27 mouse cellular contexts compared by ENCODE assay signal in the genomic region with DNA sequence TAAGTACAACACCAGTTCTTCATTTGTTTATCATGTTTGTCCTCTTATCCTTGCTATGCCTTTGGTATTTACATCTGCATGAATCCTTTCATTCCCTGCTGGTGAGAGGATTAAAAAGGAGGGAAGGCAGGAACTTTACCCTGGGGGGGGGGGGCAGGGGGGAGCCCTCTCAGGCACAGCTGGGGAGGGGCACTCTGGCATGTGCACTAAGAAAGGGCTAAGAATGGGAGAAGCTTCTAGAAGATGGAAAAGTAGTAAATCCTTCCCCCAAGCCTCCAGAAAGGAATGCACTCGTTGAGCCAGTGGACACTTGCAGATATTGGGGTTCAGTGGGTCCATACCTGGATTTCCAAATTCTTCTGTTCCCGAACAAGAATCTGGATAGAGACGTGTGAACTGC.
DNase-seq lines count a peak whose midpoint lies in the region; ATAC-seq and TF ChIP-seq lines count a peak whose summit lies in the region.
"Had no signal": no experiment of that assay in that cellular context is flagged by ENCODE, and none has a peak within 500 bp of the region (broad histone marks: within the 10 kb centered on the region; RNA-seq: fewer than 3 reads in every experiment).

No protein-coding gene starts in this region.

- peak; percentile 63 for DNase-seq in forebrain, embryonic 11.5 days (ENCODE audit: low spot score)
- no peak for DNase-seq in forebrain, postnatal 0 days
- DNase-seq in midbrain, postnatal 0 days (ENCODE audit: low spot score) = no peak
- DNase-seq in ZHBTc4 (ENCODE audit: low read depth, low spot score) = peak; percentile 17
- DNase-seq: adrenal gland, adult 2 months; adrenal gland, postnatal 36 days; cerebellum, adult 2 months; cerebellum, postnatal 14 days; gastrocnemius, postnatal 25 days; heart, adult 18-20 months; heart, postnatal 36 days; kidney, adult 18-20 months; kidney, postnatal 36 days; retina, postnatal 1 day; right cerebral cortex, postnatal 14 days; thymus, postnatal 4 days had no signal

- peaks cover 5% of the 10 kb centered on the region; the same call in 1 of the 2 replicates for H3K27me3 ChIP-seq in forebrain, embryonic 11.5 days (ENCODE audit: control insufficient read depth, insufficient read depth, low read length)
- no peaks in the 10 kb centered on the region for H3K27me3 ChIP-seq in forebrain, postnatal 0 days (ENCODE audit: insufficient read depth, low read length)
- H3K27me3 ChIP-seq in midbrain, embryonic 12.5 days = no peaks in the 10 kb centered on the region
- no peaks in the 10 kb centered on the region for H3K27me3 ChIP-seq in midbrain, postnatal 0 days (ENCODE audit: insufficient read depth, low read length)
- peaks cover 5% of the 10 kb centered on the region; the same call in 1 of the 2 replicates for H3K27me3 ChIP-seq in neural tube, embryonic 13.5 days
- H3K27me3 ChIP-seq: limb, embryonic 13.5 days; lung, embryonic 15.5 days had no signal

- WGBS in forebrain, embryonic 11.5 days = 20% methylated on average over 3 of the region's 3 CpGs
- WGBS in forebrain, postnatal 0 days = 7% methylated on average over 3 of the region's 3 CpGs
- 43% methylated on average over 3 of the region's 3 CpGs for WGBS in midbrain, embryonic 12.5 days
- WGBS in midbrain, postnatal 0 days = 50% methylated on average over 3 of the region's 3 CpGs
- 15% methylated on average over 3 of the region's 3 CpGs for WGBS in neural tube, embryonic 13.5 days

- H3K9me3 ChIP-seq in forebrain, embryonic 11.5 days (ENCODE audit: control insufficient read depth, low read length) = no peaks in the 10 kb centered on the region; the same call in 1 of the 2 replicates
- H3K9me3 ChIP-seq in forebrain, postnatal 0 days (ENCODE audit: low read length) = no peaks in the 10 kb centered on the region
- H3K9me3 ChIP-seq in midbrain, embryonic 12.5 days = no peaks in the 10 kb centered on the region
- no peaks in the 10 kb centered on the region for H3K9me3 ChIP-seq in midbrain, postnatal 0 days (ENCODE audit: low read length)
- 0 out of 2 replicates have a peak, but pooled peaks cover 8% of the 10 kb centered on the region for H3K9me3 ChIP-seq in neural tube, embryonic 13.5 days
- H3K9me3 ChIP-seq: G1E; lung, embryonic 15.5 days had no signal

- TF ChIP-seq CTCF in forebrain, postnatal 0 days (IDR thresholded peaks at IDR 0.05; ENCODE audit: low read depth) = no peak
- no peak for TF ChIP-seq CTCF in midbrain, postnatal 0 days (IDR thresholded peaks at IDR 0.05)

- H3K4me2 ChIP-seq in forebrain, embryonic 11.5 days (ENCODE audit: low read depth, low read length, severe bottlenecking) = no peak overlapping the region
- H3K4me2 ChIP-seq in forebrain, postnatal 0 days (ENCODE audit: low read depth) = no peak overlapping the region
- H3K4me2 ChIP-seq in midbrain, embryonic 12.5 days (replicated peaks) = no peak overlapping the region
- H3K4me2 ChIP-seq in midbrain, postnatal 0 days (ENCODE audit: low read depth, low read length, poor library complexity, severe bottlenecking) = no peak overlapping the region
- H3K4me2 ChIP-seq in neural tube, embryonic 13.5 days = no peak overlapping the region
- H3K4me2 ChIP-seq: heart, embryonic 11.5 days; hindbrain, embryonic 14.5 days; limb, embryonic 13.5 days; liver, embryonic 11.5 days; lung, embryonic 15.5 days had no signal

- H3K36me3 ChIP-seq in forebrain, embryonic 11.5 days (ENCODE audit: control insufficient read depth, insufficient read depth, low read length) = no peaks in the 10 kb centered on the region
- no peaks in the 10 kb centered on the region for H3K36me3 ChIP-seq in forebrain, postnatal 0 days (ENCODE audit: insufficient read depth)
- H3K36me3 ChIP-seq in midbrain, embryonic 12.5 days = no peaks in the 10 kb centered on the region
- H3K36me3 ChIP-seq in midbrain, postnatal 0 days (ENCODE audit: insufficient read depth, low read length) = no peaks in the 10 kb centered on the region
- no peaks in the 10 kb centered on the region for H3K36me3 ChIP-seq in neural tube, embryonic 13.5 days
- H3K36me3 ChIP-seq: G1E; limb, embryonic 13.5 days; lung, embryonic 15.5 days had no signal

- no peak overlapping the region for H3K4me3 ChIP-seq in forebrain, embryonic 11.5 days (ENCODE audit: low read depth, low read length)
- no peak overlapping the region for H3K4me3 ChIP-seq in forebrain, postnatal 0 days (ENCODE audit: low read depth, low read length)
- no peak overlapping the region for H3K4me3 ChIP-seq in midbrain, embryonic 12.5 days
- no peak overlapping the region for H3K4me3 ChIP-seq in midbrain, postnatal 0 days (ENCODE audit: low read depth, low read length)
- no peak overlapping the region for H3K4me3 ChIP-seq in neural tube, embryonic 13.5 days
- H3K4me3 ChIP-seq: erythroblast, embryonic 14.5 days; layer of hippocampus, adult 2 months; limb, embryonic 13.5 days; lung, embryonic 15.5 days had no signal

- ATAC-seq in forebrain, embryonic 11.5 days (replicated peaks; ENCODE audit: low FRiP score) = peak; percentile 60
- no peak for ATAC-seq in forebrain, postnatal 0 days
- peak; percentile 58 for ATAC-seq in midbrain, embryonic 12.5 days (ENCODE audit: low FRiP score, low read depth)
- ATAC-seq in midbrain, postnatal 0 days (ENCODE audit: low FRiP score) = no peak
- peak; percentile 36; the same call in 1 of the 2 replicates for ATAC-seq in neural tube, embryonic 13.5 days (ENCODE audit: low read depth)
- ATAC-seq in erythroid progenitor cell, adult 5-6 weeks (replicated peaks; ENCODE audit: low FRiP score, poor library complexity, severe bottlenecking) = no peak

- no peak overlapping the region for H3K27ac ChIP-seq in forebrain, embryonic 11.5 days (ENCODE audit: low read depth, low read length)
- no peak overlapping the region for H3K27ac ChIP-seq in forebrain, postnatal 0 days (ENCODE audit: low read depth, low read length)
- H3K27ac ChIP-seq in midbrain, embryonic 12.5 days (replicated peaks) = no peak overlapping the region
- H3K27ac ChIP-seq in midbrain, postnatal 0 days (ENCODE audit: low read depth, low read length) = no peak overlapping the region
- H3K27ac ChIP-seq in neural tube, embryonic 13.5 days (replicated peaks) = no peak overlapping the region
- H3K27ac ChIP-seq: hindbrain, embryonic 14.5 days; layer of hippocampus, adult 2 months; limb, embryonic 13.5 days; lung, embryonic 15.5 days had no signal

- no peak overlapping the region for H3K9ac ChIP-seq in forebrain, embryonic 11.5 days (ENCODE audit: low read length)
- no peak overlapping the region for H3K9ac ChIP-seq in forebrain, postnatal 0 days
- no peak overlapping the region for H3K9ac ChIP-seq in midbrain, embryonic 12.5 days (replicated peaks)
- H3K9ac ChIP-seq in midbrain, postnatal 0 days (replicated peaks; ENCODE audit: low read length, poor library complexity, severe bottlenecking) = no peak overlapping the region
- H3K9ac ChIP-seq in neural tube, embryonic 13.5 days = no peak overlapping the region
- H3K9ac ChIP-seq: hindbrain, embryonic 14.5 days; limb, embryonic 13.5 days; lung, embryonic 15.5 days had no signal

- peaks cover 3% of the 10 kb centered on the region; the same call in 1 of the 2 replicates for H3K4me1 ChIP-seq in forebrain, embryonic 11.5 days (replicated peaks; ENCODE audit: control insufficient read depth, insufficient read depth, low read length)
- no peaks in the 10 kb centered on the region for H3K4me1 ChIP-seq in forebrain, postnatal 0 days (ENCODE audit: insufficient read depth)
- peaks cover 11% of the 10 kb centered on the region for H3K4me1 ChIP-seq in midbrain, embryonic 12.5 days
- H3K4me1 ChIP-seq in midbrain, postnatal 0 days (ENCODE audit: insufficient read depth, low read length) = no peaks in the 10 kb centered on the region
- peaks cover 11% of the 10 kb centered on the region for H3K4me1 ChIP-seq in neural tube, embryonic 13.5 days (replicated peaks)
- H3K4me1 ChIP-seq: limb, embryonic 13.5 days; lung, embryonic 15.5 days had no signal

Comparison
In these comparisons a context has a peak if more than half of its experiments do, and no peak if none do; other contexts are left out.
1. ATAC-seq: peak in forebrain, embryonic 11.5 days (single experiment), midbrain, embryonic 12.5 days (single experiment) and neural tube, embryonic 13.5 days (single experiment); none in forebrain, postnatal 0 days (single experiment), midbrain, postnatal 0 days (single experiment) and erythroid progenitor cell, adult 5-6 weeks (single experiment).
2. DNase-seq: peak in forebrain, embryonic 11.5 days (single experiment) and ZHBTc4 (single experiment); none in forebrain, postnatal 0 days (single experiment) and midbrain, postnatal 0 days (single experiment).